Mouse (Mus musculus): Measurements from ENCODE around the gene Thtpa. TPM values are rescaled to one million over a fixed set of nuclear protein-coding genes. Genes with fewer than 3 reads are reported as not detected.

Thtpa gene
- polyA plus RNA-seq, 1 experiment, result 11.5 TPM

DNA sequence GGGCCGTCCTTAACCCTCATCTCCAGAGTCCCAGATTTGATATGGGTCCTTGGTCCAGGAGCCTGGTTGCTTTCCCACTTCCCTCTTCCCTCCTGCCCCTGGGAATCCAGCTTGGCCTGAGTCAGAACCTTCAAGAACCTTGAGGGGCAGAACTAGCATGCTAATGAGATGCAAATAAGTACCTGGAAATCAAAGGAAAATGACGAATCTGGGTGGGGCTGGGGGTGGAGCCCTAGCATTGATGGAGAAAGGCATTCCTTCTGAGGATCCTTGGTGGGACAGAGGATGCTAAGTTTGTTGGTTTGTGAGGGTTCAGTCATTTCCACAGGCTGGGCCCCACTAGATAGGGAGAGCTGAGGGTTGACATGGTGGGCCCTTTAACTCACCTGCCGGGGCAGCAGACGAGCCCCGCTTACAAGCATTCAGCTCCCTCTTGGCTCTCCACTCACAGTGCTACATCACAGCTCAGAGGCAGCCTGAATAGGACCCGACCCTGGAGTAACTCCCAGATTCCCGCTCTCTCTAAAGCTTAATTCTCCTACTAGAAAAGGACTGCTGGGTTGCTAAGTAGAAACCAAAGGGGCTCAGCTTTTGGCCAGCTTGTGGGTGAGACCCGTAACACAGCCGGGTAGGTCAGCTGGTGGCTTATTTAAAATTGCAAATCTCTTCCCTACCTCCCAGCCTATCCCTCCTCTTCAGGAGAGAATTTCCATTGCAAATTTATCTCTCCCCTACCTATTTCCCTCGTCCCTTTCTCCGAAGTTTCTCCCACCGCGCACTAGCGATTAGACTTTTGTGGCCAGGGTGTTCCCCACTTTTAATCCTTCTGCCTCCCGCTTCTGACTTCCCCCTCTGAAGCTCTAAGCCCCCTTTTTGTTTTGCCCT, 16.9 kb upstream of the Thtpa start:
- Histone ChIP-seq H3K4me3 (ENCODE audit: insufficient read depth, poor library complexity, severe bottlenecking) (no peak overlapping the region), H3K36me3 (ENCODE audit: control insufficient read depth, insufficient read depth) (no peaks in the 10 kb centered on the region), H3ac (ENCODE audit: control insufficient read depth, insufficient read length, low read depth) (no peak overlapping the region), H3K27me3 (ENCODE audit: control insufficient read depth, insufficient read depth, insufficient read length) (no peaks in the 10 kb centered on the region), H3K79me2 (ENCODE audit: control insufficient read depth, insufficient read depth) (no peaks in the 10 kb centered on the region), H3K79me3 (ENCODE audit: low read depth) (no peaks in the 10 kb centered on the region)
- TF ChIP-seq MYOG (IDR thresholded peaks at IDR 0.05; ENCODE audit: control insufficient read depth, extremely low read depth, insufficient read length) (no peak), USF1 (IDR thresholded peaks at IDR 0.05; ENCODE audit: low read depth) (no peak), MAX (IDR thresholded peaks at IDR 0.05) (no peak), CEBPB (IDR thresholded peaks at IDR 0.05; ENCODE audit: low read depth) (no peak), FOSL1 (IDR thresholded peaks at IDR 0.05; ENCODE audit: insufficient read depth, low read length, poor library complexity, severe bottlenecking) (no peak), MYOD1 (IDR thresholded peaks at IDR 0.05; ENCODE audit: control insufficient read depth, insufficient read length, low read depth) (no peak), CTCF (IDR thresholded peaks at IDR 0.05; ENCODE audit: control insufficient read depth, insufficient read depth, insufficient read length) (no peak)

DNA sequence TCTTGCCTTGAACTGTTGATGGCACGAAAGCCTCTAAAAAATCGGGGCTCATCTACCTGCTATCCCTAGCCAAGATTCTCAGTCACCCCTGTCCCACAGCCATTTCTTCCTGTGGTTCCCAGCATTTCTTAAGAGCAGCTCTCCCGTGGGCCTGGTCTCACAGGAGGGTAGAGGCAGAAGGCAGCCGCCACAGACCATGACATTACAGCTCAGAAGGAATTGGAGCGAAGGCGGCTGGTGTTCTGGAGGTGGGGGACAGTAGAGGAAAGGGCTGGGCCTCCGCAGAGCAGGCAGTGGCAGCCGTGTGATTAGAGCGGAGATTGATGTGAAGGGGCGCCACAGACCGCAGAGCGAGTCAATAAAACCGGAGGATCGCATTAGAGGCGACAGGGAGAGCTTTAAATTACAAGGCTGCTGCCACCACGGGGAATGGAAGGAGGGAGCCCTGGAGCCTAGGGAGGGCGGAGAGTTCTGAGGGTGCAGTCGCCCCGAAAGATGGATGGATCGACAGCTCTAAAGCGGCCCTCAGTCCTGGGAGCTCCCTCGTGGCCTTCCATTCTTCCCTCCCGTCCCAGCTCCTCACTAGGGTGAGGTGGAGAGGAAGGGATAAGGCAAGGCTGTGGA, 16.1 kb upstream of the Thtpa start:
- Histone ChIP-seq H3K79me2 (ENCODE audit: control insufficient read depth, insufficient read depth) (no peaks in the 10 kb centered on the region), H3K4me3 (ENCODE audit: insufficient read depth, poor library complexity, severe bottlenecking) (no peak overlapping the region), H3ac (ENCODE audit: control insufficient read depth, insufficient read length, low read depth) (no peak overlapping the region), H3K79me3 (ENCODE audit: low read depth) (no peaks in the 10 kb centered on the region), H3K36me3 (ENCODE audit: control insufficient read depth, insufficient read depth) (no peaks in the 10 kb centered on the region), H3K27me3 (ENCODE audit: control insufficient read depth, insufficient read depth, insufficient read length) (no peaks in the 10 kb centered on the region)
- TF ChIP-seq CTCF (IDR thresholded peaks at IDR 0.05; ENCODE audit: control insufficient read depth, insufficient read depth, insufficient read length), result no peak
- no peak for TF ChIP-seq MAX (IDR thresholded peaks at IDR 0.05)
- no peak for TF ChIP-seq USF1 (IDR thresholded peaks at IDR 0.05; ENCODE audit: low read depth)

DNA sequence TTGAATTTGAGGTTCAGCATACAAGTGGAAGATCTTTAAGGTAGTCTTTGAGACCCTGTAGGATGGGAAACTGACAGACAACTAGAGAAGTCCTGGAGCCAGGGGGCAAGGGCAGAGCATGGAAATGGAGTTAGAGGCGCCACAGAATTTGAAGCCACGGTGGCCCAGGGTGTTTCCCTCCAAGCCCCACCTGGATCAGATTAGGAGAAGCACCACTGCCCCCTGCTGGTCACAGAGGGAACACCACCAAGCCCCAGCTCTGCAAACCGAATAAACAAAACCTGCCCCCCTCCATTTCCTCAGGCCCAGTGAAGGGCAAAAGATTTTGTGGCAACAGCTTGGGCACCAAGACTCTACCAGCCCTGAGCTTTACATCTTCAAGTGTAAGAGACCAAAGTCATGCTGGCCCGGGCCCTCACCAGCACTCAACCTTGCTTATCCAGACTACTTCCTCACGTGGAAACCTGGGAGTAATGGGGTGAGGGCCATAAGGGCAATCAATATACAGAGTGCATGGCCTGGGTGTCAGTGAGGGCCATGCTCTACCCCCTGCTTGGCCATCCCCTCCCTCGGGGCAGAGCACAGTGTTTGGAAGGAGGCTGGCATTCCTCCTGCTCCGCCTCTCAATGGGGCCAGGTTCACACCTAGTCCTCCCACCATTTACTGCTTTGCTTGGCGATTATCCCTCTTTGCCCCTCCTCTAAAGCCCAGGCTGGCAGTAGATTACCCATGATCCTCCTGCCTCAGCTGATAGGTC, 15.2 kb upstream of the Thtpa start:
- Histone ChIP-seq H3K4me3 (ENCODE audit: insufficient read depth, poor library complexity, severe bottlenecking) (no peak overlapping the region), H3ac (ENCODE audit: control insufficient read depth, insufficient read length, low read depth) (no peak overlapping the region), H3K79me2 (ENCODE audit: control insufficient read depth, insufficient read depth) (no peaks in the 10 kb centered on the region), H3K36me3 (ENCODE audit: control insufficient read depth, insufficient read depth) (no peaks in the 10 kb centered on the region), H3K27me3 (ENCODE audit: control insufficient read depth, insufficient read depth, insufficient read length) (no peaks in the 10 kb centered on the region), H3K79me3 (ENCODE audit: low read depth) (no peaks in the 10 kb centered on the region)
- no peak for TF ChIP-seq MYOG (IDR thresholded peaks at IDR 0.05; ENCODE audit: control insufficient read depth, extremely low read depth, insufficient read length)
- TF ChIP-seq CEBPB (IDR thresholded peaks at IDR 0.05; ENCODE audit: low read depth), result no peak
- peak; percentile 85 for TF ChIP-seq CTCF (IDR thresholded peaks at IDR 0.05; ENCODE audit: control insufficient read depth, insufficient read depth, insufficient read length)

DNA sequence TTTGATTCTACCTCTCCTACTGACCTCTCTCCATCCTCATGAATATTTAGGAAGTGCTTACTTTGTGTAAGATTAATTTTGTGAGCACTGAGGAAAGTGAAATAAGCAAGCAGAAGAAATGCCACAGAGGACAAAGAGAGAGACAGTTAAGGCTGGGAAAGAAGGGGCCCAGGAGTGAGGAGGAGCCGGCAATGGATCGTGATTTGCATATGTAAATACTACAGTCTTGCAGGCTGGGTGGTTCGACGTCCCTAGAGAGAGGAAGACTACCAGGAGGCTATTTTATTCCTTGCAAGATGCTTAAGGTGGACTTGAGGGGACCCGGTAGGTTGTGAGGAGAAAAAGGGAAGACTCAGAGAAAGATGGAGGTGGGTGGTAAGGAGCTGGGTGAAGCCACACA, 13.5 kb upstream of the Thtpa start:
- H3K4me3 ChIP-seq (ENCODE audit: insufficient read depth, poor library complexity, severe bottlenecking), result no peak overlapping the region
- H3K79me2 ChIP-seq (ENCODE audit: control insufficient read depth, insufficient read depth), result no peaks in the 10 kb centered on the region
- H3ac ChIP-seq (ENCODE audit: control insufficient read depth, insufficient read length, low read depth), result no peak overlapping the region
- no peaks in the 10 kb centered on the region for H3K36me3 ChIP-seq (ENCODE audit: control insufficient read depth, insufficient read depth)
- no peaks in the 10 kb centered on the region for H3K27me3 ChIP-seq (ENCODE audit: control insufficient read depth, insufficient read depth, insufficient read length)
- no peaks in the 10 kb centered on the region for H3K79me3 ChIP-seq (ENCODE audit: low read depth)
- TF ChIP-seq CTCF (IDR thresholded peaks at IDR 0.05; ENCODE audit: control insufficient read depth, insufficient read depth, insufficient read length), result no peak
- TF ChIP-seq MYOG (IDR thresholded peaks at IDR 0.05; ENCODE audit: control insufficient read depth, extremely low read depth, insufficient read length), result no peak
- no peak for TF ChIP-seq USF1 (IDR thresholded peaks at IDR 0.05; ENCODE audit: low read depth)
- no peak for TF ChIP-seq FOSL1 (IDR thresholded peaks at IDR 0.05; ENCODE audit: insufficient read depth, low read length, poor library complexity, severe bottlenecking)
- no peak for TF ChIP-seq MYOD1 (IDR thresholded peaks at IDR 0.05; ENCODE audit: control insufficient read depth, insufficient read length, low read depth)
- no peak for TF ChIP-seq CEBPB (IDR thresholded peaks at IDR 0.05; ENCODE audit: low read depth)
- TF ChIP-seq MAX (IDR thresholded peaks at IDR 0.05), result no peak

DNA sequence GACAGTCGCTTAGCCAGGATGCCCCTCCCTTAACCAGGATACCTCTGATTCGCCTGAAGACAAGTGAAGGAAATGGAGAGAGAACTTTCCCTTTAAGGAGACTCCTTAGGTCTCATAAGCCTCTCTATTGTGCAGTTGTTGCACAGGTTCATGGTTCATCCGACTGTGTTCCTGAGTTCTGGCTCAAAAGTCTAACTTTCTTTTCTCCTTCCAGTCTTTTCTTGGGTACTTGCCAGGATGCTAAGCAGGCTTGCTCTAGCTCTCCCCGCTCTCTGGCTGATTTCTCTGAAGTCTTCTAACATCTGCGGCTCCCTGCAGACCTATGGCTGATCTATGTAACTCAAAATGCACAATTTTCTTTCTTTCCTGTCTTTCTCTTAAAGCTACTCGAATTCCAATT, 11.1 kb upstream of the Thtpa start:
- Histone ChIP-seq H3K79me2 (ENCODE audit: control insufficient read depth, insufficient read depth) (no peaks in the 10 kb centered on the region), H3ac (ENCODE audit: control insufficient read depth, insufficient read length, low read depth) (no peak overlapping the region), H3K79me3 (ENCODE audit: low read depth) (no peaks in the 10 kb centered on the region), H3K27me3 (ENCODE audit: control insufficient read depth, insufficient read depth, insufficient read length) (no peaks in the 10 kb centered on the region), H3K36me3 (ENCODE audit: control insufficient read depth, insufficient read depth) (no peaks in the 10 kb centered on the region), H3K4me3 (ENCODE audit: insufficient read depth, poor library complexity, severe bottlenecking) (no peak overlapping the region)
- no peak for TF ChIP-seq USF1 (IDR thresholded peaks at IDR 0.05; ENCODE audit: low read depth)
- no peak for TF ChIP-seq MYOD1 (IDR thresholded peaks at IDR 0.05; ENCODE audit: control insufficient read depth, insufficient read length, low read depth)
- no peak for TF ChIP-seq FOSL1 (IDR thresholded peaks at IDR 0.05; ENCODE audit: insufficient read depth, low read length, poor library complexity, severe bottlenecking)
- TF ChIP-seq CTCF (IDR thresholded peaks at IDR 0.05; ENCODE audit: control insufficient read depth, insufficient read depth, insufficient read length), result no peak
- no peak for TF ChIP-seq MYOG (IDR thresholded peaks at IDR 0.05; ENCODE audit: control insufficient read depth, extremely low read depth, insufficient read length)
- no peak for TF ChIP-seq CEBPB (IDR thresholded peaks at IDR 0.05; ENCODE audit: low read depth)
- no peak for TF ChIP-seq MAX (IDR thresholded peaks at IDR 0.05)
